Mouse (Mus musculus) heart, postnatal 4 days (tissue): ENCODE data around the gene Tap2. TPM values are rescaled to one million over a fixed set of nuclear protein-coding genes. Genes with fewer than 3 reads are reported as not detected.

Experiments
- DNase-seq: peaks from one replicate; pipeline ENCODE4 v3.0.0; 2021
- total RNA-seq, 2 experiments: library from RNA; stranded (reverse); gene quantifications; 2 replicates each; pipeline ENCODE4 v1.2.3; 2021

Gene Tap2
- total RNA-seq, 2 experiments from 2014 or later: 10.7 to 12.3 TPM

DNA sequence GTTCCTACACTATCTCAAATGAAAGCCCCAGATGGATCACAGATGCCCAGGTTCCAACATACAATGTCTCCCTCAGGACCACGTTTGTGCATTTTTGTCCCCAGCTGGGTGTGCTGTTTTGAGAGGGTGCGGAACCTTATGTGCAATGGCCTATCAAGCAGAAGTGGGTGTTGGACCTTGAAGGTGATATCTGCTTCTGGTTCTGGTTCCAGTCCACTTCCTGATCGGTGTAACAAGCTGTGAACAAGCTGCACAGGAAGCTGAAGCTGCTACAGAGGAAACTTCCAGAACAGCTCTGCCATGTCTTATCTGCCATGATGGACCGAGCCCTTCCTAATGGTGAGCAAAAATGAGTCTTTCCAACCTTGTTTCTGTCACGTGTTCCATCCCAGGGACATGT, 53.2 kb downstream of the Tap2 start:
- DNase-seq: no peak

DNA sequence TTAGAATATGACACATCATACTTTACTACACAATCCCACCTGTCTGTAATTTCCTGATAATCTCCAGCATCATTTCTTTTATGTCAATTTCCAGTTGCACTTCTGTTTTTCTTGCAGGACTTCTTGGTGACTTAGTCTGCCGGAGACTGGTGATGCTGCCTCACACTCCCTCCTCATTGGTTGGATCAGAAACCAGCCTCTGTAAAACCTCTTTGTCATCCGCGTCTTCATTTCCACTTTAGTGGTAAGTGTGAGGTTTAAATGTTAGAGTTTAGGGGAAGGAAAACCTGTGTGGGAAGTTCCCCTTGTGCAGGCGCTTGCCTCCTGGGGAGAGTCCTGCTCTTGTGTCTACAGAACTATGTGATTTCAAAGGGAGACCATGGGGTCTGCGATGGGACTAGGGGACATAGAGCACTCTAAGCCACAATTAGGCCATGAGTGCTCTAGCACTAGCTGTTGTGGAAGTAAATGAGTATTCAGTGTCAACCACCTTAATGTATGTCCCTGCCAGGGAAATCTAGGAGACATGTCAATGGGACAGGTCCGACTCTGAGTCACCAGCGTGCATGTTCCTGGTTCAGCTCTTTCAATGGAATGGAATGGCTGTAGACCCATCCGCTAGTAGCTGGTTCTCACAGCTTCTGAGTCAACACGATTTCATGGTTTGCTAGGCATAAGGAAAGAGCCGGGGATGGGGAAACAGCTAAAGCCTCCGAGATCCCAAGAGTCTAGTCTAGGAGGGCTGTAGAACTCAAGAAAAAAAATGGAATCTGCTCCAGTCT, 54.5 kb downstream of the Tap2 start, which contains the start of gene H2-Ab1:
H2-Ab1 (plus strand) TSS at position 96 of the 782 bp plus-strand sequence.
- DNase-seq: peak; percentile 87

DNA sequence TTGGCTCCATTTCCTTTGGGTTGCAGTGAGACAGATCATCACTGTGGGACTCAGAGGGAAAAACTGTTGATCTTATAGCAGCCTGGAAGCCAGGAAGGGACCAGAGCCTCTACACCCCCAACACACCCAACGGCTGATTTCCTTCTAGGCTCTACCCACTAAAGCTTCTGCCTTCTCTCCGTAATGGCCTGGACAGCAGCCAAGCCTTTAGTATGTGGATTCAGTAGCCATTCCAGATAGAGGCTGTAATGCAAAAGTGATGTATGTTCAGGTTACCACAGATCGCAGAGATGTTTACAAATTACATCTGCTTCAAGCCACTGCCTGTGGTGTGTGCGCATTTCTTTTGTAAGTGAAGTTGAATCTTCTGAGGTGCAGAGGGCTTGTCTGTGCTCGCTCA, 57.2 kb downstream of the Tap2 start:
- no peak for DNase-seq

DNA sequence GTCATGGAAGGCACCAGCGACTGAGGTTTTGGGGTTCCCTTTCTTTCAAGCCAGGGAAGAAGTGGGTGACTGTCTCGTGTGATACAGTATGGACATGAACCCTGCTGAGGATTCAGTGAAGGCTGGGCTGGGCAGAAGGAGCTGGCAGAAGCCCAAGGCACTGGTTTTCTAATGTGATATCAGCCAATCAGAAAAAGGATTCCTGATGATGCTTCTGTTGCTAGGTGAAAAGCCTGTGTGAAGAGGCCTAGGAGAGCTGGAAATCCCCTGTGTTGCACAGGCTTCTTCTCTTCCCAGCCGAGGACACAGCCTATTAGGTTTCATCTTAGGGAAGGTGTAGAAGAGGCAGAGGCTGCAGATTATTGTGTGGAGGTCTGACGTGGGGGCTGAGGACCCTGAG, 58.2 kb downstream of the Tap2 start:
- DNase-seq: peak; percentile 79

DNA sequence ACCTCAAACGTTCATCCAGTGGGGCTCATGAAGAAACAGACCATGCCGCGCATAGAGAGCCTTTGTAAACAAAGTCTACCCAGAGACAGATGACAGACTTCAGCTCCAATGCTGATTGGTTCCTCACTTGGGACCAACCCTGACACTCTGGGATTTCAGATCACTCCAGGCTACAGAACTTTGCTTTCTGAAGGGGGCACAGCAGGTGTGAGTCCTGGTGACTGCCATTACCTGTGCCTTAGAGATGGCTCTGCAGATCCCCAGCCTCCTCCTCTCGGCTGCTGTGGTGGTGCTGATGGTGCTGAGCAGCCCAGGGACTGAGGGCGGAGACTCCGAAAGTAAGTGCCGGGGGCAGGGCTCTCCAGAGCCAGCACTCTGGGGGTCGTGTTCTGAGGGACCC, 59.7 kb downstream of the Tap2 start:
- peak; percentile 81 for DNase-seq

DNA sequence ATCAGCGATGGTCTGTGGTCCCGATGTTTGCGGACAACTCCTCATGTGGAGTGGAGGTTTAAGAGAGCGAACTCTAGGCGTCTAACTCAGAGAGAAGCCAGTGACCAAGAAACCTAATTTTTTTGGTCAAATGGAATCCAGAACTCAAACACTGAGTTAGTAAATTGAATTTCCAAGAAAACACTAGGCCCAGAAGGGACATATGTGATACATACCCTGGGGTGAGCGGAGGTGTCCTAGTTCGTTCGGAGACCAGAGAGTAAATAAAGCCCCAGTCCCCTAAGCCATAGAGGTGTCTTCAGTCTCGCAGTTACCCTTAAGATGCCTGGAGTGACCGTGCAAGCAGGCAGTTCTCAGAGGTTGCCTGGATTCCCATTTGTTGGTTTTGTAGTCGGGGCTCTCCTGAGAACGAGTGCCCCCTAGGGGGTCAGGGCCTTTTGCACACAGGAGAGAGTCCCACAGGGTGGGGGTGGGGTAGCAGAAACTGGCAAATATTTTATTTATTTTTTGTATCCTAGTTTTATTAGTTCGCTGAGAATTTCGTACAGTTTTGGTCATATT, 60.6 kb downstream of the Tap2 start:
- DNase-seq: no peak

DNA sequence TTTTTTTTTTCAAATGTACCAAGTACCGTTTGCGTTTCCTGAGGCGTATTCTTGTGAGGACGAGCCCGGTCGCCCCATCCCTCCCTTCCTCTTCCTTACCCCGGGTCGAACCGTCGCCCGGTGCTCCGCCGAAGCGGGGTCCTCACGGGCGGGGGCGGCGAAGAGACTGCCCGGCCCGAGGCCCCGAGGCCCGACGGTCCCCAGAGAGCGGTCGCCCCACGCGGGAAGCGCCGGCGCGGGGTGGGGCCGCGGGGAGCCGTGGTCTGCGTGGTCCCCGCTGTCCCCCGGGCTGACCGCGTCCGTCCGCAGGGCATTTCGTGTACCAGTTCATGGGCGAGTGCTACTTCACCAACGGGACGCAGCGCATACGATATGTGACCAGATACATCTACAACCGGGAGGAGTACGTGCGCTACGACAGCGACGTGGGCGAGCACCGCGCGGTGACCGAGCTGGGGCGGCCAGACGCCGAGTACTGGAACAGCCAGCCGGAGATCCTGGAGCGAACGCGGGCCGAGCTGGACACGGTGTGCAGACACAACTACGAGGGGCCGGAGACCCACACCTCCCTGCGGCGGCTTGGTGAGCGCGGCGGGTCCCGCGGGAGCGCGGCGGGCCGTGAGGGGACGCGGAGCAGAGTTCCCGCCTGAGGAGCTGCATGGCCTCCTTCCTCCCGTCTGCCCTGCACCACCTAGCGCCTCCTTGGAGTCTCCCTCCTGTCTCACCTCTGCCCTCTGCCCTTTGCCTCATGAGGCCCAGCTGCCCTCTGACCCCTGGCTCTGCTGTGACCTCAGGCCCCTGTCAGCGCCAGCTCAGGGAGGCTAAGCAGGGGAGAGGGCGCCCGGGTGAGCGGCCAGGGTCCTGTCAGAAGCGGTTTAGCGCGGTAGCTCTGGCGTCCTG, 61.4 kb downstream of the Tap2 start:
- DNase-seq: no peak

Other genes starting within 250 kb of the Tap2 start
- 10 to 100 TPM; 38.1 to 40.1 TPM for gene Vps52, start 247.7 kb upstream of the Tap2 start, total RNA-seq
- gene Rps18, start 247.5 kb upstream of the Tap2 start, total RNA-seq: 100 to 1,000 TPM; 648 to 719 TPM
- gene H2-K1, start 203.2 kb upstream of the Tap2 start, total RNA-seq: 10 to 100 TPM; 33.9 to 35.4 TPM
- gene Ring1, start 178.8 kb upstream of the Tap2 start, total RNA-seq: 10 to 100 TPM; 18.7 to 19.8 TPM
- gene H2-Ke6, start 175.5 kb upstream of the Tap2 start, total RNA-seq: 10 to 100 TPM; 63.6 to 69.6 TPM
- 10 to 100 TPM; 83.8 to 86.5 TPM for gene Slc39a7, start 171.8 kb upstream of the Tap2 start, total RNA-seq
- gene Rxrb, start 171.7 kb upstream of the Tap2 start, total RNA-seq: 10 to 100 TPM; 35.5 to 39.5 TPM
- gene Col11a2, start 164.1 kb upstream of the Tap2 start, total RNA-seq: 1 to 10 TPM; 1.4 to 2.2 TPM
- not detected for gene H2-Oa, start 111.2 kb upstream of the Tap2 start, total RNA-seq
- gene H2-DMa, start 84.0 kb upstream of the Tap2 start, total RNA-seq: 1 to 10 TPM; 5.6 to 6.0 TPM
- gene Brd2, start 80.9 kb upstream of the Tap2 start, total RNA-seq: 100 to 1,000 TPM; 125 to 128 TPM
- under 1 TPM; 0.55 to 0.72 TPM for gene H2-DMb2, start 60.2 kb upstream of the Tap2 start, total RNA-seq
- under 1 TPM; 0.26 to 0.68 TPM for gene H2-DMb1, start 50.5 kb upstream of the Tap2 start, total RNA-seq
- 1 to 10 TPM; 4.8 to 5.4 TPM for gene Tap1, start 16.0 kb upstream of the Tap2 start, total RNA-seq
- gene Psmb9, start 15.8 kb upstream of the Tap2 start, total RNA-seq: 1 to 10 TPM; 2.5 to 3.8 TPM
- 1 to 10 TPM; 3.7 to 7.0 TPM for gene Psmb8, start 5.8 kb upstream of the Tap2 start, total RNA-seq
- under 1 TPM; 0.23 to 0.38 TPM for gene H2-Ob, start 35.4 kb downstream of the Tap2 start, total RNA-seq
- 1 to 10 TPM; 2.4 to 3.1 TPM for gene H2-Ab1, start 54.2 kb downstream of the Tap2 start, total RNA-seq
- 1 to 10 TPM; 2.2 to 3.0 TPM for gene H2-Aa, start 84.3 kb downstream of the Tap2 start, total RNA-seq
- 1 to 10 TPM; 4.0 to 4.9 TPM for gene H2-Eb1, start 102.3 kb downstream of the Tap2 start, total RNA-seq
- gene H2-Eb2, start 122.1 kb downstream of the Tap2 start, total RNA-seq: not detected
- under 1 TPM; 0.09 to 0.31 TPM for gene Btnl2, start 151.3 kb downstream of the Tap2 start, total RNA-seq
- gene Btnl1, start 173.6 kb downstream of the Tap2 start, total RNA-seq: not detected
- gene BC051142, start 195.3 kb downstream of the Tap2 start, total RNA-seq: not detected